Mouse (Mus musculus) hindbrain, embryonic 11.5 days (tissue): Measurements from ENCODE around the gene Rapgef6. TPM values are rescaled to one million over a fixed set of nuclear protein-coding genes. Genes with fewer than 3 reads are reported as not detected.

ENCODE experiments used
- ATAC-seq: fragments of 200-750 bp; cut with Nextera tagmentation; 2 replicates; pipeline ENCODE4 v1.8.0; 2017; ENCODE audit warnings: mild to moderate bottlenecking, moderate TSS enrichment, moderate library complexity; ENCODE audit not compliant: low FRiP score
- DNase-seq: peaks from one replicate; pipeline ENCODE4 v3.0.0-alpha.2; 2015; ENCODE audit warnings: low spot score
- H3K27ac ChIP-seq: fragments of 300-500 bp; sonication (generic); 2 replicates; pipeline ENCODE4 v1.5.1; 2014; ENCODE audit warnings: mild to moderate bottlenecking, low read depth, low read length
- H3K27me3 ChIP-seq: fragments of 300-500 bp; sonication (generic); 2 replicates; pipeline ENCODE4 v1.6.1; 2014; ENCODE audit warnings: mild to moderate bottlenecking, low read length, moderate library complexity, mixed read lengths; ENCODE audit not compliant: control insufficient read depth, insufficient read depth
- H3K36me3 ChIP-seq: fragments of 300-500 bp; sonication (generic); 2 replicates; pipeline ENCODE4 v1.6.1; 2014; ENCODE audit warnings: mild to moderate bottlenecking, low read length, moderate library complexity, mixed read lengths; ENCODE audit not compliant: control insufficient read depth, insufficient read depth
- H3K4me1 ChIP-seq: fragments of 300-500 bp; sonication (generic); replicated peaks from 2 replicates; pipeline ENCODE4 v1.6.1; 2014; ENCODE audit warnings: low read length, mixed read lengths; ENCODE audit not compliant: control insufficient read depth, insufficient read depth
- H3K4me2 ChIP-seq: fragments of 300-500 bp; sonication (generic); replicated peaks from 2 replicates; pipeline ENCODE4 v1.6.1; 2014; ENCODE audit warnings: mild to moderate bottlenecking, low read depth, low read length
- H3K4me3 ChIP-seq: fragments of 300-500 bp; sonication (generic); 2 replicates; pipeline ENCODE4 v1.5.1; 2014; ENCODE audit warnings: low read depth, low read length
- H3K9ac ChIP-seq: fragments of 300-500 bp; sonication (generic); 2 replicates; pipeline ENCODE4 v1.6.1; 2014; ENCODE audit warnings: low read depth, low read length
- H3K9me3 ChIP-seq: fragments of 300-500 bp; sonication (generic); 2 replicates; pipeline ENCODE4 v1.6.1; 2016; ENCODE audit warnings: low read length; ENCODE audit not compliant: control insufficient read depth
- WGBS: fragments of 180-500 bp; shearing (Covaris S2); extraction: QIAGEN DNeasy Blood & Tissue Kit; methylation state at CpG from one replicate; pipeline ENCODE4 v1.1.7; 2014; 5-methylcytosine and 5-hydroxymethylcytosine counted together
- polyA plus RNA-seq: library from polyadenylated mRNA; unstranded; fragments of >200 nt; fragmentation: Nextera tagmentation; extraction: Ambion mirVana; gene quantifications from 2 replicates; pipeline ENCODE4 v1.2.1, GENCODE M21; 2014

Rapgef6 gene
- polyA plus RNA-seq, 1 experiment from 2014 or later: 47.0 TPM

DNA sequence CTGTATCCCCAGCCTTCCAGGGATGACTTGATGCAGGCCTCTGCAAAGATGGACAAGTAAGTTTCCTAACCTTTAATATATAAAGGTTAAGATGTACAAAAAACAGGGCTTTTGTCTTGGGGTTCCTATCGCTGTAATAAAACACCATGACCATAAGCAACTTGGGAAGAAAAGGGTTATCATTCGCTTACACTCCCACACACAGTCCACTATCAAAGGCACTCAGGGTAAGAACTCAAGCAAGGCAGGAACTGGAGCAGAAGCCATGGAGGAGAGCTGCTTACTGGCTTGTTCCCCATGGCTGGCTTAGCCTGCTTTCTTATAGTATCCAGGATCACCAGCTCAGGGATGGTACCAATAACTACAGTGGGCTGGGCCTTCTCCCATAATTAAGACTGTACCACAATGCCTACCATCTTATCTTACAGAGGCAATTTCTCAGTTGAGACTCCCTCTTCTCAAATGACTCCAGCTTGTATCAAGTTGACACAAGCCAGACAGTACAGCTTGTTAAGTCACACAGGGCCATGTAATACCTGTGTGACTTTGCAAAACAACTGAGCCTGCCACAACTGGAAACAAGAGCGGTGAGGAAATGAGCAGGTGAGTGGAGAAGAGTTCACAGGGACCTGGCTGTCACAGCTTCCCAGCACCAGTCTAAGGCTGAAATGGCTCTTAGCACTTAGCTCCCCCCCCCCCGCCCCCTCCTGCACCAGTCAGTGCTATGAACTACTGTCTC is 216.5 kb downstream of the Rapgef6 start:
- H3K36me3 ChIP-seq: peaks cover 3% of the 10 kb centered on the region; the same call in 1 of the 2 replicates
- ATAC-seq: no peak
- WGBS: 99% methylated on average over 4 of the region's 4 CpGs

DNA sequence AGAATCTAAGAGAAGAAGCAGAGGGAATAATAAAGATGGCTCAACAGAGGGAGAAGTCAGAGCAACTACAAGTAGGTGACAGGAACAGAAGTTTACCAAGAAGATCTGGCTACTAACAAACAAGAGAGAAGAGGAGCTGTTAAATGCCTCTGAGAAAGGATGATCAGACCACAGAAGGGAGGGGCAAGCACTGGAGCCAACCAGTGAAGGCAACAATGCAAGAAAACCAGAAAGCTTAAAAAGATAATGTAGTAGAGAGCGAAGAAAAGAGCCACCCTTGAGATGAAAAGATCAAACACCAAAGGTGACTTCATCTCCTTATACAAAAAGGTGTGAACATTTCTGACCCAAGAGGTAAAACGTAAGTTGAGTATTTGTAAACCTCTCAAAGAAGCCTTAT is 218.7 kb downstream of the Rapgef6 start:
- Histone ChIP-seq H3K27me3 (no peaks in the 10 kb centered on the region), H3K9me3 (no peaks in the 10 kb centered on the region), H3K4me2 (no peak overlapping the region), H3K4me1 (no peaks in the 10 kb centered on the region), H3K4me3 (no peak overlapping the region), H3K36me3 (peaks cover 3% of the 10 kb centered on the region; the same call in 1 of the 2 replicates), H3K27ac (no peak overlapping the region), H3K9ac (no peak overlapping the region)
- DNase-seq (no peak), ATAC-seq (no peak)
- whole genome bisulfite sequencing: 97% methylated on average over 2 of the region's 2 CpGs

More for the DNA sequence above, 216.5 kb downstream of the Rapgef6 start:
- no peak overlapping the region for H3K27ac ChIP-seq
- H3K9ac ChIP-seq: no peak overlapping the region
- no peaks in the 10 kb centered on the region for H3K4me1 ChIP-seq
- no peak overlapping the region for H3K4me3 ChIP-seq
- no peak for DNase-seq
- no peak overlapping the region for H3K4me2 ChIP-seq
- H3K9me3 ChIP-seq: no peaks in the 10 kb centered on the region
- H3K27me3 ChIP-seq: no peaks in the 10 kb centered on the region

DNA sequence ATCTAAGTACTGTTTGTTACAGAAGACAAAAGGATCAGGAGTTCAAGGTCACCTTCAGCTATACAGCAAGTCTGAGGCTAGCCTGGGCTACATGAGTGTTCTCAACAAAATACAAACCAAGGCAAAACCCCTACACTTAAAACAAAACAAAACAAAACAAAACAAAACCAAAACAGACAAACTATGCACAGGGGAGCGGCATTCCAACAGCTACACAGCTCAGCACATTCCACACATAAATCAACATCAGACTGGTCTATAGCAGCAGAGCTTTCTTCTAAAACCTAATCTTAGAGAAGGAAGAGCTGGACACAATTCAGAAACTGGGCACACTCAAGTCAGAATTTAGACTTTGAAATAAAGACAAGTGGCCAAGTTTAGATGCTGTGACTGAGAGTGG is 221.6 kb downstream of the Rapgef6 start:
- ATAC-seq (no peak), DNase-seq (no peak)
- no peak overlapping the region for H3K27ac ChIP-seq
- no peak overlapping the region for H3K4me3 ChIP-seq
- H3K27me3 ChIP-seq: no peaks in the 10 kb centered on the region
- H3K9ac ChIP-seq: no peak overlapping the region
- peaks cover 3% of the 10 kb centered on the region; the same call in 1 of the 2 replicates for H3K36me3 ChIP-seq
- 91% methylated on average over 1 of the region's 1 CpGs for WGBS
- H3K4me1 ChIP-seq: no peaks in the 10 kb centered on the region
- no peaks in the 10 kb centered on the region for H3K9me3 ChIP-seq
- H3K4me2 ChIP-seq: no peak overlapping the region

Other genes starting within 250 kb of the Rapgef6 start
- 15.6 and 16.8 TPM in 2 replicates for gene Acsl6, start 219.0 kb upstream of the Rapgef6 start, polyA plus RNA-seq
- not detected in 2 replicates for gene Meikin, start 152.2 kb upstream of the Rapgef6 start, polyA plus RNA-seq
- 14.5 TPM in 2 replicates for gene Fnip1, start 84.6 kb upstream of the Rapgef6 start, polyA plus RNA-seq